Mouse (Mus musculus) layer of hippocampus, adult 9-11 months (tissue): ENCODE results near the gene Pin1.
"Not testable (repeated sequence)": the region's sequence is repeated elsewhere in the genome, so short reads cannot be mapped to it uniquely, and the experiment has no call there.

Source experiments
- DNase-seq: peaks from one replicate; pipeline ENCODE4 v3.0.0; 2022

Pin1 gene

DNA sequence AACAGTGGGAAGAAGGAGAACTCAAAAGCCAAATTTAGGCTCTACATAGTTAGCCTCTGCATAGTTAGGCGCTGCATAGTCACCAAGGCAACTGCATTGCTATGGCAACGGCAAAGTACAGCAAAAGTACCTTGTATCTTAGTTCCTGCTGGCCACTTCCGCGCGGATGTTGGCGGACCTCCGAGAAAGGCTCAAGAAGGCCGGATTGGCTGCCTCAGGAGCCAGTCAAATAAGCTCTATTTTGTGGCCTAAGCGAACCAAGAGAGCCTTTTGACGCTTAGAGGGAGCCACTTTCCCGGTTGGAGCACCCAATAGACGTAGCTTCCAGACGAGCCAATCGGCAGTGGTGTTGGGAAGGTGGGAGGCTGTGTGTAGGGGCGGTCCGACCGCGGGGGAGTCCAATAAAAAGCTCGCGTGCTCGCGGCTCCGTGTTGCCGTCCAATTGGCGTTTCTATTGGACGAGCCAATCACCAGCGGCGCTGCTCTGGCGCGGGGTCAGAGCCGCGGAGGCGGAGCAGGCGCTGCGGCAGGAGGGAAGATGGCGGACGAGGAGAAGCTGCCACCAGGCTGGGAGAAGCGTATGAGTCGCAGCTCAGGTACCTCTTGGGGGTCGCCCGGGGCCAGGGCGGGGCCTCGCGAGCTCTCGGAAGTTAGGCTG is at the start of gene Pin1:
TSS of gene Pin1 (plus strand) at position 494 of the 658 bp plus-strand sequence.
- peak; percentile 100 for DNase-seq

DNA sequence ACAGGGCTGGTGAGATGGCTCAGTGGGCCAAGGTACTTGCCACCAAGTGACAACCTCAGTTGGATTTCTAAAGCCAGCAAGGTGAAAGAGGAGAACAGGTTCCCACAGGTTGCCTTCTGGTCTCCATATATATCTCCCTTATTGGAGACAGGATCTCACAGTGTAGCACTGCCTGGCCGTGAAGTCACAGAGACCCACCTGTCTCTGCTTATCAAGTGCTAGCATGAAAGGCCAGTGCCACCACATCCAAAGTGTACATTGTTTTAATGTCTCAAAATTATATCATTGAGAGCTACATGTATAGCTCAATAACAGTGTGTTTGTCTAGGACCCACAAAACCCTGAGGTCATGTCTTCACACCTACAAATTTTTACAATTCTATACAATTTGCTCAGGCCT is 45.6 kb upstream of the Pin1 start:
- no peak for DNase-seq

DNA sequence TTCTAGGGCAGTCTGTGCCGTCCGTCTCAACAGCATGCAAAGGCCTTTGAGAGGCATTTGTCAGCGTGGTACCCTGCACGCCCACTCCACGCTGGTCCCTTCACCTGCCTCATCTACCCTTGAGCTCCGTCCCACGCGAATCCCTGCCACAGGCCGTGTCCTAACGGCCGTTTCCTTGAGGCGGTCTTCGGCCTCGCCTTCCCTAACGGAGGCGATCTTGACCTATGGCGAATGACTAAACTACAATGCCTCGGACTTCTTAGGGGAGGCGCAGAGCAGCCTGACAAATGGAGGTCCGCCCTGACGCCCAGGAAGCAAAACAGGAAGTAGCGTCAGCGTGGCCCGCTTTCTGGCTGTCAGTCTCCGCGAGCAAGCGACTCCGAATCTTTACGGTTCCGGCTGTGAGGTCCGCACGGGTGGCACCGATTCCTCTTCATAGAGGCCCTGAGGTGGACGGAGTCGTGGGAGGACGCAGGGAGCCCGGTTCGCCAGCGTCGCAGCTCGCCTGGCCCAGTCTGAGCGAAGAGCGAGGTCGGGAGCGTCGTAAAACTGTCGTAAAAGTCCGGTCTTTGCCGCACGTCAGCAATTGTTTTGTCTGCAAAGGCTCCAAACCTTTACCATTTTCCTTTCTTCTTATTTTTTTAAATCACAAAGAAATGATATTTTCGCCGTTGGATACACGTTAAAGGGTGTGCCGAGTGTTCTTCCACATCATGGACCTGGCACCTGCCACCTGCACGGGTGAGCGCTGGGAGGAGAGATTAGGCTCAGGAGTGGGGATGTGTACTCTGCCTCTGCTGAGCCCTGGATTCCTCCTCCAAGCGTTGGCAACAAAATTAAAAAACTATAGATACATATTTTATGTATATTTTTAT is 44.6 kb upstream of the Pin1 start:
- DNase-seq: peak; percentile 91

DNA sequence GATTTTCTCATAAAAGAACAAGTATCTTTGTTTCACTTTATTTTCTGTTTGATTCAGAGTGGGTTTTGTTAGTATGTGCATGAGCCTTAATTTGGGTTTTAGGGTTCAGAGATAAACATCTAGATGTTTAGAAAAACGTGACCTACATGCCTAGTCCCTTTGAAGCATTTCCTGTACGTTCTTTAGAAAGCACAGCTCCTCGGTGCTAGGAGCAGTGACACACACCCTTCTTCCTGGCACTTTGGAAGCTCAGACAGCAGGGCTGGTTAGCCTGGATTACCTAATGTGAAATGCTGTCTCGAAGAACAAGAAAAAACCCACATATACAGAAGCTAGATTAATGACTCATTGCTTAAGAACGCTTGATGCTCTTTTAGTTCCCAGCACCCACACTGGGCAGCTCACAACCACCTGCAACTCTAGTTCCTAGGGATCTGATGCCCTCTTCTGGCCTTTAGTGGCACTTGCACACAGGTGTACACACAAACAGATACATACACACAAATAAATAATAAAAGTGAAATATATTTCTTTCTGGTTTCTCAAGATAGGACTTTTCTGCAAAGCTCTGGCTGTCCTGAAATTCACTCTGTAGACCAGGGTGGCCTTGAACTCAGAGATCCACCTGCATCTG is 41.9 kb upstream of the Pin1 start:
- DNase-seq: no peak

DNA sequence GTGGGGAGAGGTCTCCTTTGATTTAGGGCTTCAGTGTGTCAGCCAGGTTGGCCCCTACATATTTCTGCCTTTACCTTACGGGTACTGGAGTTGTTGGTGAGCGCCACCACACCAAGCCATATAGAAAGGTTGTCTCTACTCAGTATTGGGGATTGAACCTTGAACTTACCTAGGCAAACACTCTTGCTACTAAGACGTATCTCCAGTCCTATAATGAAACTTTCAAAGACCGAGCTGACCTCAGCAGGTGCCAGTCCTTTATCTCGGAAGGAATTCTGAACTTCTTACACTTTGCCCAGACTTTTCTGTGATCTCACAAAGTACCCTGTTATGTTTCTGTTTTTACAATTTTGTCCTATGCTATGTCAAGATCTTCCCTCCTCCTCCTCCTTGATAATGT is 39.9 kb upstream of the Pin1 start:
- no peak for DNase-seq

DNA sequence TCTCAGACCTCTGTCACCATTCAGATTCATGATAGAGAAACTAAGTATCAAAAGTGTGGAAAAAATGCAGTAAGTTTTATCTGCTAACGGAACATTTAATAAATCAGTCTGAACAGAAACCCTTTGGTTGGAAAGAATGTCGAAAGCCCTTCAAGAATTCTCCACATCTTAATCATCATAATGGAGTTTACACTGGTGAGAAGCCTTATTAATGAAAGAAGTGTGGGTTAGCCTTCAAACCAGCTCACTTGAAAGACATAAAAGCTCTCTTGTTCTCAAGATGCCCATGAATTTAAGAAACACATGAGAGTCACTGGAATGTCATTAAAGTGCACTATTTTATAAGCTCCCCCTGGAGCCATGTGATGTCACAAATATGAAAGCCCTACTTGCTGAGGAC is 35.2 kb upstream of the Pin1 start:
- no peak for DNase-seq

DNA sequence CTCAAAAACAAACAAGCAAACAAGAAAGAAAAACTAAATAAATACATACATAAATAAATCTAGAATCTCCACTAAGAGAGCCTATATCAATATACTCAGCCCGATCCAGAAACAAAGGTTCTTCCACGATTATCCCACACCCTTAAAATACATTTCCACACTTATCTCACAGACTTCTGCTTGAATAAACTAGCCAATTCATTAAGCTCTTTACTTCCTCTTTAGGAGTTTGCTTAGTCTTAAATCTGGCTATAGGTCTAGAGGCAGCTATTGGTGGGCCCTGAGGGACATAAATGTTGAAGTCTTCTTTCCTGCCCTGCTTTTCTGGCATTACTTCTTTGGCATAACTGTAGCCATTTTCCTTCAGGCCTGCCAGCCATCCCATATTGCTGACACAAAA is 20.6 kb upstream of the Pin1 start:
- DNase-seq: no peak

DNA sequence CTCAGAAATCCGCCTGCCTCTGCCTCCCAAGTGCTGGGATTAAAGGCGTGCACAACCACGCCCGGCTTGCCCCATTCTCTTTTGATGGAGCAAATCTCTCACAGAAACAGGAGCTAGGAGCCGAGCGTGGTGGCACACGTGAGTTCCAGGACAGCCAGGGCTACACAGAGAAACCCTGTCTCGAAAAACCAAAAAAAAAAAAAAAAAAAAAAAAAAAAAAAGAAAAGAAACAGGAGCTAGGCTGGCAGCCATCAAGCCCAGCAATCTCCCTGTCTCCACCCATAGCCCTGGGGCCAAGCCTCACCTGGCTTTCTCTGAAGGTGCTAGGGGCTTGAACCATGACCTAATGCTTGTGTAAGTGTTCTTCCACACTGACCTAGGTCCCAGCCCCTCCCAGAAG is 16.2 kb upstream of the Pin1 start:
- DNase-seq: not testable (repeated sequence)

DNA sequence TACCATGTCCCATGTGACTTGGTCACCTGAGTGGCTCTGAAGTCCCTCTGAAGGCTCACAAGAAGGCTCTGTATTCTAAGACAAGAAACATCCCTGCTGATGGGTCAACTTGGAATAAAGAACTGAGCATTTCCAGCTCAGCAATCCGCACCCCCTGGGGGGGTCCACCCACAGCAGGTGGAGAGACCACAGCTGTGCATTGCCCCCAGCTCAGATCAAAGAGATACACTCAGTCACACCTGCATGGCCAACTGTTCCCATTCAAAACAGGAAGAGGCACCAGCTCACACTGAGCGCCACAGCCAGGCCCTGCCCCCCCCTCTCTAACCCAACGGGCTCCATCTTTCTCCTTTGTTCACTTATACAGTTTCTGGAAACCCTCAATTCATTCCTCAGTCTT is 15.6 kb upstream of the Pin1 start:
- no peak for DNase-seq

DNA sequence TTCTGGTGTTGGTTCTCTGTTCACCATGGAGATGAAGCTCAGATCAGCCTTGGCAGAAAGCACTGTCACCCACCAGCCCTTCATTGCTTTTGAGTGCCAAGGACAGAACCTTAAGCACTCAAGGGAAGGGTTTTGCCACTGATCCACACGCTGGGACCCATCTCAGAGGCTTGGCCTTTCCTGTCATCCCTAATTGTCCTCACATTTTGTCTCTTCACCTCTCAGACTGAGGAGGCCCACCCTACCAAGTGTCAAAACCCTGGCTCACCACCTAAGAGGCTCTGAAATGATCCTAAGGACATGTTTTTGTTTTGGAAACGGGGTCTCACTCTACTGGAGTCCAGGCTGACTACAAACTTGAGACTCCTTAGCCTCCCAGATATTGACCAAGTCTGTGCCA is 15.1 kb upstream of the Pin1 start:
- no peak for DNase-seq

DNA sequence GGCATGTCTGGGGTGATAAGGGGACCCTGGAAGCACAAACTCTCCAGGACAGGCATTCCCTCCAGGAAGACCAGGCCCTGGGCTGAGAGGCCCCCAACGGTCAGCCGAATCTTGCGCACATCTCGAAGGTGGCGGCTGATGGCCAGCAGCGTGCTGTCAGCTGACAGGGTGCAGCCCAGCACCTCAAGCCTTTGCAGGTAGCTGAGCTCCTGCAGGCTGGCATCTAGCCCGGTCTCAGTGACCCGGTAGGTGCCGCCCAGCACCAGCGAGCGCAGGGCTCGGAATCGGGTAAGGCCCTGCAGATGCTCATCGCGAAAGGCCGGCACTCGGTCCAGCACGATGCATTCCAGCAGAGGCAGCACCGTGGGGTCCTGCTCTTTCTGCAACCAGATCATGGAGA is 13.3 kb upstream of the Pin1 start:
- no peak for DNase-seq

DNA sequence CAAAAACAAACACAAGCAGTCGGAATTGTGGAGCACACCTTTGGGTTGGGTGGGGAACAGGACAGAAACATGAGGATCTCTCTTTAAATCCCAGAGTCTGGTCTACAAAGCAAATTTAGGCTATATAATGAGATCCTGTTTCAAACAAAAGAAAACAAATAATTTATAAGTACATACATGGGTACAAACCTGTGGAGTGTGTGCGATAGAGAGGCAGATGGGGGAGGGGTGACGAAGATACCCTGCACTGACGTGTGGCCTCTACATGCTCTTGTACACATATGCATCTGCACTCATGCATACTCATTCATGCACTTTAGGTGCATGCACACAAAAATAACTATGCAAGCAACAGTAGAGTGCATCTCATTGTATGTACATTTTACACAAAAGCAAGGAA is 12.4 kb upstream of the Pin1 start:
- no peak for DNase-seq

DNA sequence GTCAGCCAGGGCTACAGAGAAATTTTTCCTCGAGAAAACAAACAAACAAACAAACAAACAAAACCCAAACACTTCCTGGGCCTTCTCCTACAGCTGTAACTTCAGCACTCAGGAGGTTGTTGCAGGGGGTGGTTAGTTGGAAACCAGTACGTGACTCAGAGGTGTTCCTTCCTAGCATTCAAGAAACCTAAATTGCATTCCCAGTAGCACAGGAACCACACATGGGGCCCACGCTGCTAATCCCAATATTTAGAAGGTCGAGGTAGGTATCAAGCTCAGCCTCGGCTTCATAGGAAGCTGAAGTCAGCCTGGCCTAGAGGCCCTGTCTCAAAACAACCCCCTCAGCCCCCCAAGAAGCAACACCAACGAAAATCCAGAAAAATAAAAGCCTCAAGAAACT is 10.4 kb upstream of the Pin1 start:
- no peak for DNase-seq

DNA sequence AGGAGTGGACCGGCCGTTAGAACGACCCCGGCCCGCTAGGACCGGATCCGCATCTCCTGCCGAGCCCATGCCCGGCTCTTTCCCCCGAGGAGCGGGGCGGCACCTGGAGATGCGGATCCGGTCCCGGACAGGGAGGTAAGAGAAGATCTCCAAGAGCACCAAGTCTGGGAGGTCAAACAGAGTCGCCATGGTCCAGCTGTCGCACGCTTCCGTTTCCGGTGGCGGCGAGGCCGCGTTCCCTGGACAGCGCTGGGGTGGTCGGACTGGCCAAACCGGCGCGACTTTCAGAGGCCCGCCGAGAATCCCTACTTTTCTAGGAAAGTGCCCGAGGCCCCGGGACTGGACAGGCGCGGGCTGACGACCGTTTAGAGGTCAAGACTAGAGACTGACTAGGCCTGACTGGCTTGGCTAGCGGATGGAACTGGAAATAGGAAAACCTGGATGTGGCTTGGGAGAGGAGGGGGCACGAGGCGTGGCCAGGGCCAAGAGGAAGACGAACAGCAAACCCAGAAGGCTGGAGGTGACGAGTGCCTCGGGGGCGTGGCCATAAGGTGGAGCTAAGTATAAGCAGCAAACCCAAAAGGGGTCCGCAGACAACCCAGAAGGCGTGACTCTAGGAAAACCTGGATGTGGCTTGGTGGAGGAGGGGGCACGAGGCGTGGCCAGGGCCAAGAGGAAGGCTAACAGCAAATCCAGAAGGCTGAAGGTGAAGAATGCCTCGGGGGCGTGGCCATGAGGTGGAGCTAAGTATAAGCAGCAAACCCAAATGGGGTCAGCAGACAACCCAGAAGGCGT is 9.6 kb upstream of the Pin1 start, which contains the start of gene Ubl5:
TSS of gene Ubl5 (plus strand) at position 778 of the 795 bp plus-strand sequence.
- DNase-seq: no peak

DNA sequence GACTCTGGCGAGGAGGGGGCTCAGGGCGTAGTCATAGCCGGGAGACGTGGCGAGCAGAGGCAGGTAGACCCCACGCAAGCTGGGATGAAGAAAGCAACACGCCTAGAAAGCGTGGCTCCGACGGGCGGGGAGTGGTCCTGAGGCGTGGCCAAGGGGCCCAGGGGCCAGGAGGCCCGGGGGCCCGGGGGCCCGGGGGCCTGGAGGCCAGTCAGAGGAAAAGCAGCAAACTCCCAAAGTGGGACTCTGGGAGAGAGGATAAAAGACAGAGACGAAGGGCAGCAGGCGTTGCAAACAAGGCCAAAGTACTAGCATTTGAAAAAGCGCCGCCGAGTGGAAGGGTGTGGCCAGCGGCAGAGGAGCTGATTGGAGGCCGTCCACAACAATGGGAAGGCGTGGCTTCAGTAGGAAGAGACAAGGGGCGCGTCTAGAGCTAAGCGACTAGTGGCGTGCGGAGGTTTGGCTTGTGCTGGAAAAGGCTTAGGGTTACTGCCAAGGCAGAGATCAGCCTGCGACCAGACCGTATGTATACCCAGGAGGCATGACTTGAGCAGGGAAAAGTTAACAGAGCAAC is 8.9 kb upstream of the Pin1 start:
- peak; percentile 73 for DNase-seq

DNA sequence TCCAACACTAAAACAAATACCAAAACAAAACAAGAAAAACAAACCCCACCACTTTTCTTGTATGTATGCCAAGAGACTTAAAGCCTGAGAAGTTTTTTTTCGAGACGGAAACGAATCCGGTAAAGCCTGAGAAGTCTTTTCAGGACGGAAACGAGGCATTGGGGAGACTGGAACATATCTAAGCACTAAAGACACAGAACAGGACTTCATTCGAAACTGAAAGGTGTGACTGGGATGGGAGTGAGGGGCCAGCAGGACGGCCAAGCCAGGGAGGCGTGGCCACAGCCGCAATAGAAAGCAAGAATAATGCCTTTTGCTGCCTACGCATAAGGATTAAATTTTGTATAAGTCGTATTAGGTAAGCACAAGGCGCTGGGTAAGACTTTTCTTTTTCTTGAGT is 8.1 kb upstream of the Pin1 start:
- DNase-seq: no peak

DNA sequence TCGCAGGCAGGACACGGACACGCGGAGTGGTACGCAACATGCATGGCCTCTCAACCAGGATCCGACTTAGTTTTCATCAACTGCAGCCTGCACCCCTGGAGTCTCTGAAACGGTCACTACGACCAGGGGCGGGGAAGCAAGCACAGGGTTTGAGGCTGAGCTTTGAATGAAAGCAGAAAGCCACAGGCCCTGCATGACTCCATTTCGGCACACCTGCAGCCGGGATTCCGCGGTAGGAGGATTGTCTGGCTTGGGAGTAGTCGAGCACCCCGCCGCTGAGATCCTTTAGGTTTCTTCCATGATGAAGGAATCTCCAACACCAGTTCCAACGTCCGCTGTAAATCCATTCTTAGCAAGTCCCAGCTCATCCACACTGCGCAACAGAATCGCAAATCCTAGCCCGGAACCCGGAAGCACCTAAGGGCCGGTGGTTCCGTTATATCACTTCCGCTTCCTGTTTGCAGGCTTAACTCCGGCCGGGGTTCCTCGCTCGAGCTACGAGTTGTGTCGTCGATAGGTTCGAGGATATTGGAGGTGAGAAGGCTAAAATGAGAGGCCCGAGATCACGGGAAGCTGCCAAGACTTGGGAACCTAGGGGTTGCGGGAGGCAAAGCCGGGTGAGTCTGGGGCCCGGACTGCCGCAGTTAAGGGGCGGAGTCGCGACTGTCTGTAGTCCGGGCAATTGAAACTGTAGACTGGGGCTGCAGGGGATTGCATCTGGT is 7.4 kb upstream of the Pin1 start, which contains the start of gene Fbxl12:
TSS of gene Fbxl12 (minus strand) at position 408 of the 722 bp plus-strand sequence.
- DNase-seq: peak; percentile 76

DNA sequence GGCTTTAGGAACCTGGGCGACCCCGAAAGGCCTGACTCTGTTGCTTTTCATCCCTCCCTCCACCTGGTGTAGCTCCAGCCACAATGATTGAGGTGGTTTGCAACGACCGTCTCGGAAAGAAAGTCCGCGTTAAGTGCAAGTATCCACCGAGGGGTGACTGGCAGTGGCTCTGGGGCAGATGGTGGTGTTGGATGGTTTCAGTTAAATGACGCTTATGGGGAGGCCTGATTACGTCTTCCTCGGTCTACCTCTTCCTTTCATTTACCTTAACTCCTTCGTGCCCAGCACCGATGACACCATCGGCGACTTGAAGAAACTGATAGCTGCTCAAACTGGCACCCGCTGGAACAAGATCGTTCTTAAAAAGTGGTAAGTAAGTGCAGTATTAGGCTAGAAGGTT is 6.8 kb upstream of the Pin1 start:
- DNase-seq: no peak

DNA sequence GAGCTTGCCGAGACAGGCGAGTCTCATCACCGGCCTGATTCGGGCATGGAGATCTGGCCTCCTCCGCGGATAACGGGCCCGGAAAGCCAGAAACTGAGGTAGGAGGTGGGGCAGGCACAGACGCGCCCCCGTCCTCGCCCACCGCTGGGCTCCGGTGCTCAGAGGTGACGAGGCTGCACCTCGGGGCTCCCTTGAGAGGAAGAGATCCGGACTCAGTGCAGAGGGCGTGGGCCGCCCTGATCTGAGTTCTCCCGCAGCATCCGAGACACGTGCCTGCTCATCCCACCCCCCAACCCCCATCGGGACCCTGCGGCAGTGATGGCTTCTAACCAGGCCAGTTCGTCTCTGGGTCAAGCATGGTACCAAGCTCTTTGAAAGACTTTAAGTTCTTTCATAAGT is 364 bp downstream of the Pin1 start:
- no peak for DNase-seq

DNA sequence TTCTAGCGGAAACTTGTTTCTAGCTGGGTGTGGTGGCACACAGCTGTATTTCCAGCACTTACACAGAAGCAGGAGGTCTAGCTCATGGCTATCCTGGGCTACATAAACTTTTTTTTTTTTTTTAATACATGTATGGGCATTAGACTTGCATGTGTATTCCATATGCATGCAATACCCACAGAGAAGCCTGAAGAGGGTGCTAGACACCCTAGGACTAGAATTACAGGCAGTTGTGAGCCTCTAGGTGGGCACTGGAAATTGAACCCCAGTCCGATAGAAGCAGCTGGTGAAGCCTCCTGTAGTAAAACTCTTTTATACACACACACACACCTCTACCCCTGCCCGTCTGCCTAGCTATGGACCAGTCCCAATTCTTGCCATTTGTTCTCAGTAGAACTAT is 2.0 kb downstream of the Pin1 start:
- DNase-seq: no peak

DNA sequence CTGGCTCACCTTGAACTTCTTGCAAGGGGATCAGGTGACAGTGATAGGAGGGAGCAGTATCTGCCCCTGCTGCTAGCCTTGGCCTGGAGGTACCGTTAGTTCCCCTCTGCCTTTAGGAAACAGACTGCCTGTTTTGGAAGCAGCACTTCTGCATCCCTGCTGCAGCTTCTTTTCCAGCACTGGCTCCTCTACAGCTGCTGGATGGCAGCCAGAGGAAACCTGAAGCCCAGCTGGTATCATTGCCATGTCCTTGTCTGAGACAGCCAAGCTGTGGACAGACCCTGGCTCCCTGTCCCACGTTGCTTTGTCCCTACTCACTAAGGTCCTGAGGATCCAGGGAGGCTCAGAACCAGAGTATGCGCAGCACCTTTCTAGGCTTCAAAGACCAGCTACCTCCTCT is 5.7 kb downstream of the Pin1 start:
- DNase-seq: no peak

DNA sequence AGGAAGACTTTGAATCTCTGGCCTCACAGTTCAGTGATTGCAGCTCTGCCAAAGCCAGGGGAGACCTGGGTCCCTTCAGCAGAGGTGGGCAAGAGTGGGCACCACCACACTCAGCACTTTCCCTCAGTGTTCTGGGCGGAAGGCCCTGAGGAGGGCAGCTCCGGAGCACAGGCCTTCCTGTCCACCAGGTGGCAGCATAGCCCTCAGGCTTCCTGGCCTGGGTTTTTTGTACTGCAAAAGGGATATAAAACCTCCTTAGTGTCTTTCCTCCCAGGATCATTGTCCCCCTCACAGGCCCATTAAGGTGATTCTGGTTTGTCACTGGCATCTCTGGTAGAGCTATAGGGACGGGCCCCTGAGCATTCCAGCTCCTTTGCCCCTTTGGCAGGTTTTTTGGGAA is 10.4 kb downstream of the Pin1 start:
- DNase-seq: no peak
